Mouse (Mus musculus) testis, adult 2 months (tissue): Measurements from ENCODE around the gene Smg6.
"Not testable (repeated sequence)": the region's sequence is repeated elsewhere in the genome, so short reads cannot be mapped to it uniquely, and the experiment has no call there.

Source experiments
- CTCF ChIP-seq: fragments of 200-500 bp; IDR thresholded peaks from 2 replicates; pipeline ENCODE4 v1.5.1; 2012; ENCODE audit warnings: low read depth, mild to moderate bottlenecking, inconsistent platforms, low read length, moderate library complexity; ENCODE audit not compliant: control insufficient read depth, insufficient read depth, insufficient replicate concordance
- POLR2A ChIP-seq: fragments of 200-500 bp; IDR thresholded peaks from 2 replicates; pipeline ENCODE4 v1.6.1; 2012; ENCODE audit warnings: low read depth, mild to moderate bottlenecking, inconsistent platforms, low read length, moderate library complexity; ENCODE audit not compliant: control insufficient read depth

DNA sequence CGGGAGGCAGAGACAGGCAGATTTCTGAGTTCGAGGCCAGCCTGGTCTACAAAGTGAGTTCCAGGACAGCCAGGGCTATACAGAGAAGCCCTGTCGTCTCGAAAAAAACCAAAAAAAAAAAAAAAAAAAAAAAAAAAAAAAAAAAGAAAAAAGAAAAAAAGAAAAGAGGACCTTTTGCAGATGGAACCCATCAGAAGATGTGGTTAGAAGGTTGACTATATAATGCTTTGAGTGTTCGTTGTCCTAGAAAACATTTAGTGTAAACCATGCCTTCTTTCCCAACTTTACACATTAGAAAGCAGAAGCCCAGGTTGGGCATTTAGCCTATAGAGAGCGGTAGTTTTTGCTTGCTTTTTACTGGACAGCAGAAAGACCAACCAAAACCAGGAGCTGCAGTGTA lies 249.0 kb downstream of the Smg6 start:
- not testable (repeated sequence) for TF ChIP-seq POLR2A, CTCF
